Mouse (Mus musculus) E14TG2a.4 (cell line): Measurements from ENCODE around the gene Cat.

ENCODE experiments used
- H3K27me3 ChIP-seq: 2 replicates; pipeline ENCODE4 v1.6.1; 2014; ENCODE audit warnings: low read length, control low read depth; ENCODE audit not compliant: insufficient read depth
- H3K36me3 ChIP-seq: 2 replicates; pipeline ENCODE4 v1.6.1; 2014; ENCODE audit warnings: low read length, control low read depth; ENCODE audit not compliant: insufficient read depth
- H3K4me1 ChIP-seq: replicated peaks from 2 replicates; pipeline ENCODE4 v1.6.1; 2014; ENCODE audit warnings: low read depth, low read length, control low read depth
- H3K4me3 ChIP-seq: replicated peaks from 2 replicates; pipeline ENCODE4 v1.5.1; 2014; ENCODE audit warnings: mild to moderate bottlenecking, low read length
- H3K9me3 ChIP-seq: 2 replicates; pipeline ENCODE4 v1.6.1; 2014; ENCODE audit warnings: low read length, control low read depth
- CTCF ChIP-seq: conservative IDR thresholded peaks from 2 replicates; pipeline ENCODE4 v1.5.1; 2014; ENCODE audit warnings: low read length
- NANOG ChIP-seq: IDR thresholded peaks from 2 replicates; pipeline ENCODE4 v1.6.1; 2014; ENCODE audit warnings: borderline replicate concordance, low read length, mixed read lengths
- POU5F1 ChIP-seq: IDR thresholded peaks from 2 replicates; pipeline ENCODE4 v1.6.1; 2014; ENCODE audit warnings: low read length, borderline replicate concordance

Cat gene

GRCm38 (mm10) chr2:103420650-103421507, 64.1 kb downstream of the Cat start:
- Histone ChIP-seq H3K36me3 (no peaks in the 10 kb centered on the region), H3K27me3 (peaks cover 8% of the 10 kb centered on the region), H3K4me3 (no peak overlapping the region), H3K4me1 (peaks cover 13% of the 10 kb centered on the region), H3K9me3 (no peaks in the 10 kb centered on the region)
- TF ChIP-seq NANOG (no peak), POU5F1 (no peak), CTCF (no peak)

- H3K9me3 ChIP-seq, result no peaks in the 10 kb centered on the region
- H3K4me3 ChIP-seq, result no peak overlapping the region
- TF ChIP-seq POU5F1 (no peak), NANOG (no peak), CTCF (no peak)
- no peaks in the 10 kb centered on the region for H3K36me3 ChIP-seq
- no peaks in the 10 kb centered on the region for H3K27me3 ChIP-seq
- 0 out of 2 replicates have a peak, but pooled peaks cover 7% of the 10 kb centered on the region for H3K4me1 ChIP-seq
Measured at GRCm38 (mm10) chr2:103415774-103416173, 69.2 kb downstream of the Cat start.

GRCm38 (mm10) chr2:103413381-103413780, 71.6 kb downstream of the Cat start:
- 0 out of 2 replicates have a peak, but pooled peaks cover 7% of the 10 kb centered on the region for H3K4me1 ChIP-seq
- no peak overlapping the region for H3K4me3 ChIP-seq
- TF ChIP-seq CTCF (no peak), NANOG (no peak), POU5F1 (no peak)
- H3K27me3 ChIP-seq, result no peaks in the 10 kb centered on the region
- H3K36me3 ChIP-seq, result no peaks in the 10 kb centered on the region
- H3K9me3 ChIP-seq, result no peaks in the 10 kb centered on the region

- Histone ChIP-seq H3K27me3 (no peaks in the 10 kb centered on the region), H3K36me3 (no peaks in the 10 kb centered on the region), H3K9me3 (no peaks in the 10 kb centered on the region), H3K4me1 (0 out of 2 replicates have a peak, but pooled peaks cover 7% of the 10 kb centered on the region), H3K4me3 (no peak overlapping the region)
- TF ChIP-seq POU5F1 (no peak), NANOG (no peak), CTCF (no peak)
Measured at GRCm38 (mm10) chr2:103411816-103412215, 73.1 kb downstream of the Cat start.

- Histone ChIP-seq H3K36me3 (no peaks in the 10 kb centered on the region), H3K9me3 (no peaks in the 10 kb centered on the region), H3K4me3 (no peak within 1 kb of the TSS), H3K27me3 (no peaks in the 10 kb centered on the region), H3K4me1 (0 out of 2 replicates have a peak, but pooled peaks cover 5% of the 10 kb centered on the region)
- TF ChIP-seq NANOG (no peak), CTCF (no peak), POU5F1 (no peak)
Measured at GRCm38 (mm10) chr2:103411348-103411747, 73.6 kb downstream of the Cat start, which contains the start of gene Elf5. Elf5 (plus strand) TSS chr2:103411688.

- Histone ChIP-seq H3K36me3 (no peaks in the 10 kb centered on the region), H3K4me3 (no peak overlapping the region)
- TF ChIP-seq POU5F1 (no peak), CTCF (no peak), NANOG (no peak)
Measured at GRCm38 (mm10) chr2:103406239-103406638, 78.7 kb downstream of the Cat start.

More at GRCm38 (mm10) chr2:103406239-103406638, 78.7 kb downstream of the Cat start:
- Histone ChIP-seq H3K4me1 (no peaks in the 10 kb centered on the region), H3K27me3 (no peaks in the 10 kb centered on the region), H3K9me3 (no peaks in the 10 kb centered on the region)
